Mouse (Mus musculus) midbrain, embryonic 16.5 days (tissue): ENCODE measurements at regions not wholly inside any gene's neighbourhood (a gene's known extent, or its start where the extent isn't known, plus 50 kb on each side); places are given as distances from the start of the nearest gene placed in this dataset.

Experiments used
- ATAC-seq: fragments of 200-750 bp; cut with Nextera tagmentation; 2 replicates; pipeline ENCODE4 v1.8.0; 2017; ENCODE audit warnings: moderate TSS enrichment
- H3K27ac ChIP-seq: fragments of 300-500 bp; sonication (generic); 2 replicates; pipeline ENCODE4 v1.5.1; 2014; ENCODE audit warnings: mild to moderate bottlenecking, low read length, mixed read lengths
- H3K27me3 ChIP-seq: fragments of 300-500 bp; sonication (generic); 2 replicates; pipeline ENCODE4 v1.6.1; 2014; ENCODE audit warnings: low read depth, low read length, mixed read lengths; ENCODE audit not compliant: control insufficient read depth, insufficient read depth
- H3K36me3 ChIP-seq: fragments of 300-500 bp; sonication (generic); 2 replicates; pipeline ENCODE4 v1.6.1; 2014; ENCODE audit warnings: mild to moderate bottlenecking, low read length, moderate library complexity, mixed read lengths; ENCODE audit not compliant: control insufficient read depth, insufficient read depth
- H3K4me1 ChIP-seq: fragments of 300-500 bp; sonication (generic); 2 replicates; pipeline ENCODE4 v1.6.1; 2014; ENCODE audit warnings: mild to moderate bottlenecking, low read length, mixed read lengths; ENCODE audit not compliant: control insufficient read depth, insufficient read depth
- H3K4me2 ChIP-seq: fragments of 300-500 bp; sonication (generic); 2 replicates; pipeline ENCODE4 v1.6.1; 2014; ENCODE audit warnings: mild to moderate bottlenecking, low read length, mixed read lengths
- H3K4me3 ChIP-seq: fragments of 300-500 bp; sonication (generic); 2 replicates; pipeline ENCODE4 v1.5.1; 2014; ENCODE audit warnings: low read depth, mild to moderate bottlenecking, low read length, moderate library complexity, mixed read lengths
- H3K9ac ChIP-seq: fragments of 300-500 bp; sonication (generic); 2 replicates; pipeline ENCODE4 v1.6.1; 2014; ENCODE audit warnings: low read depth, low read length, mixed read lengths
- H3K9me3 ChIP-seq: fragments of 300-500 bp; sonication (generic); replicated peaks from 2 replicates; pipeline ENCODE4 v1.6.1; 2014; ENCODE audit warnings: mild to moderate bottlenecking, low read length, mixed read lengths; ENCODE audit not compliant: control insufficient read depth, poor library complexity, severe bottlenecking
- WGBS: fragments of 180-500 bp; shearing (Covaris S2); extraction: QIAGEN DNeasy Blood & Tissue Kit; methylation state at CpG from one replicate; pipeline ENCODE4 v1.1.7; 2014; 5-methylcytosine and 5-hydroxymethylcytosine counted together

DNA sequence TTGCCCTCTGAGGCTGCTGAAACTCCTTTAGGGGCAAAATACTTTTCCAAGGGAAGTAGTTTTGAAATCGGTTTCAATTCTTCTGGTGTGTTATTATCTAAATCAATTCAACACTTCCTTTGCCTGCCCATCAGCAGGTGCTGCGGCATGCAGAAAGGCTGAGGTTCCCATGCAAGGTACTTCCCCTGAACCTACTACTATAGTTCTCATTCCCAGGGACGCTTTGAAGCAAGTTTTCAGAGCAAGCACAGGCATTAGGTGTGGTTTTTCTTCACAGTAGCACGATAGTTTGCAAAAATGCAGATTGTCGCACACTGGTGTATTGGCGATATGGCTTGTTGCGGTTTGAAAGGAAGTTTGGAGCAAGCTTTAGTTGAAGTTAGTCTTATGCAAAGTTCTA, 183.5 kb upstream of the Erbb4 start:
- H3K9ac ChIP-seq, result no peak overlapping the region
- H3K27me3 ChIP-seq, result no peaks in the 10 kb centered on the region
- no peaks in the 10 kb centered on the region for H3K9me3 ChIP-seq
- no peaks in the 10 kb centered on the region for H3K36me3 ChIP-seq
- 88% methylated on average over 7 of the region's 7 CpGs for WGBS
- no peak overlapping the region for H3K4me2 ChIP-seq
- H3K4me1 ChIP-seq, result no peaks in the 10 kb centered on the region
- no peak for ATAC-seq
- H3K4me3 ChIP-seq, result no peak overlapping the region
- no peak overlapping the region for H3K27ac ChIP-seq

DNA sequence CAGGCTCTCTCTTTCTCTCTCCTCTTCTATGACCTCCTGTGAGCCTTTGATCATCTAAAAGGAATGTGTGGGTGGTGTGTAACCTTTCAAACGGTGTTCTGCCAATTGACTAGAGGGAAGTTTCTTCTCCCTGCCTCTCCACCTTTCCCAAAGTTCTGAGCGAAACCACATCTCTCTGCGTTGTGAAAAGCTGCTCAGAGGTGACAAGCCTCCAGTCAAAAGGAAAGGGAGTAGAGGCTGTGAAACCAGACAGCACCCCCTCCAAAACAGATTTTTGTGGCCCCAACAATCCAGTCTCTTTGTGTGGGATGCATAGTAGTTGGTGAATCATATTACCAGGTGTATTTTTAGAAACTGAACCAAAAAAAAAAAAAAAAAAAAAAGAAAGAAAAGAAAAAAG, 178.5 kb upstream of the Erbb4 start:
- Histone ChIP-seq H3K36me3 (no peaks in the 10 kb centered on the region), H3K4me3 (no peak overlapping the region), H3K4me2 (no peak overlapping the region), H3K27ac (no peak overlapping the region), H3K4me1 (no peaks in the 10 kb centered on the region), H3K9me3 (no peaks in the 10 kb centered on the region), H3K9ac (no peak overlapping the region), H3K27me3 (no peaks in the 10 kb centered on the region)
- ATAC-seq, result no peak
- WGBS, result 50% methylated on average over 3 of the region's 3 CpGs

DNA sequence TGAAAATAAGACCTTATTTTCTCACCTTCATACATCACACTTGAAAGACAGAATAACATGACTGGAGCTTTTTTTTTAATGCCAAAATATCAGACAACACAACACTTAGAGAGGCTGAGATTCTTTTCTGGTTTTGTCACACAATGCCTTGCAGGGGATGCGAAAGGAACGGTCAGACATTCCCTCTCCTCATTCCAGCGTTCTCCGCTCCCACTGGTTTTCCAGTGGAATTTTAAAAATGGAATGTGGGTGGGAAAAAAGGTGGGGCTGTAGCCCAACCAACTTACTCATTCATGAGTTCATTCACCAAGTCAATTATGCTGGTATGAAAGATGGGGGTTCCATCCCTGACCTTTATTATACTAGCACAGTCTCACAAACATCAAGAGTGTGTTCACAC, 169.6 kb upstream of the Erbb4 start:
- H3K9ac ChIP-seq, result no peak overlapping the region
- no peaks in the 10 kb centered on the region for H3K4me1 ChIP-seq
- WGBS, result 85% methylated on average over 4 of the region's 4 CpGs
- no peak overlapping the region for H3K4me2 ChIP-seq
- H3K27me3 ChIP-seq, result no peaks in the 10 kb centered on the region
- H3K9me3 ChIP-seq, result no peaks in the 10 kb centered on the region
- ATAC-seq, result no peak
- H3K36me3 ChIP-seq, result no peaks in the 10 kb centered on the region
- H3K27ac ChIP-seq, result no peak overlapping the region
- no peak overlapping the region for H3K4me3 ChIP-seq

DNA sequence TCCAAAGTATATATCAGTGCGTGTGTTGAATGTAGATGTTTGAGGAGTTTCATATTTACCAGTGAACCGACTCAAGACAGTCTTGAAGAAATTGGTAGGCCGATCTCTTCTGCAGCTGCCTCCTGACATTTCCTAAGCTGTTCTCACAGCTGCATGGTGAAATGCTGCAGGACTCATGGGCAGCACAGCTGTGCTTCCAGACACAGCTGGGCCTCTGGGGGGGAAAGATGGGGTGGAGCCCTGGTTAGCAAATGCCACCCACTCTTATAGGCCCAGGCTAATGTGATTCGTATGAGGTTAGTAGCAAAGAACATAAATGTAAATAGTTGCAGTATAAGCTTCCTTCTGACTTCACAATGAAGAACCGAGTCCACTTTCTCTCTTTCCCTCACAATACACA, 139.8 kb upstream of the Erbb4 start:
- H3K27me3 ChIP-seq, result no peaks in the 10 kb centered on the region
- H3K9ac ChIP-seq, result no peak overlapping the region
- H3K27ac ChIP-seq, result no peak overlapping the region
- H3K4me2 ChIP-seq, result no peak overlapping the region
- ATAC-seq, result no peak
- H3K4me1 ChIP-seq, result no peaks in the 10 kb centered on the region
- H3K9me3 ChIP-seq, result no peaks in the 10 kb centered on the region
- 68% methylated on average over 5 of the region's 5 CpGs for WGBS
- no peaks in the 10 kb centered on the region for H3K36me3 ChIP-seq
- no peak overlapping the region for H3K4me3 ChIP-seq

DNA sequence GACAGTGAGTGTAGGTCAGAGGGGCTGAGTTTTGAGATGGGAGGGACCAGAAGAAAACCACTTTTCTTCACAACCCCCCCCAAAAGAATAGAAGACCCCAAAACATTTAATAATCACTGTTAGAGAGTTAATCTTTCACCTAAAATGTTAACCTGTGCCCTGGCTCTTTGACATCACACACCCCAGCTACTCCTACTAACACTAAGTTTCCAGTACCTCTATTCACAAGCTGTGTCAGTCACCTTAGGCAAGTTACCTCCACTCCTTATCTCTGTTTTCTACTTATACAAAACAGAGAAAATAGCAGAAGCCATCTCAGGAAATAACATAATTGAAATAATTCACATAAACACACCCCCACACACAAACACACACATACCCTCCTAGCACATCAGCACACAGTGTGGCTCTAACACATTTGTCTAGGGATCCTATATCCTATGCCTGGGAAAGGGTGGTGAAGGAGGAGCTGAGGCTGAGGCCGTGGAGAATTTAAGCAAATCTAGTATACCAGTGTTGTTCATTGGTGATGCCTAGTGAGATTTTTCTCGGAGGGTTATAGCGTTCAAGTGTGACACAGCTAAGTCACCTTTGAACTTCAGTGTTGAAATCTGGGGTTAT, 134.5 kb upstream of the Erbb4 start:
- Histone ChIP-seq H3K27me3 (no peaks in the 10 kb centered on the region), H3K36me3 (no peaks in the 10 kb centered on the region), H3K4me3 (peak overlapping the region; percentile 36), H3K27ac (peak overlapping the region; percentile 10; the same call in 1 of the 2 replicates), H3K4me2 (peak overlapping the region; percentile 53), H3K9ac (peak overlapping the region; percentile 50; the same call in 1 of the 2 replicates), H3K4me1 (no peaks in the 10 kb centered on the region), H3K9me3 (no peaks in the 10 kb centered on the region)
- WGBS, result 76% methylated on average over 3 of the region's 3 CpGs
- ATAC-seq, result peak; percentile 60; the same call in 1 of the 2 replicates

DNA sequence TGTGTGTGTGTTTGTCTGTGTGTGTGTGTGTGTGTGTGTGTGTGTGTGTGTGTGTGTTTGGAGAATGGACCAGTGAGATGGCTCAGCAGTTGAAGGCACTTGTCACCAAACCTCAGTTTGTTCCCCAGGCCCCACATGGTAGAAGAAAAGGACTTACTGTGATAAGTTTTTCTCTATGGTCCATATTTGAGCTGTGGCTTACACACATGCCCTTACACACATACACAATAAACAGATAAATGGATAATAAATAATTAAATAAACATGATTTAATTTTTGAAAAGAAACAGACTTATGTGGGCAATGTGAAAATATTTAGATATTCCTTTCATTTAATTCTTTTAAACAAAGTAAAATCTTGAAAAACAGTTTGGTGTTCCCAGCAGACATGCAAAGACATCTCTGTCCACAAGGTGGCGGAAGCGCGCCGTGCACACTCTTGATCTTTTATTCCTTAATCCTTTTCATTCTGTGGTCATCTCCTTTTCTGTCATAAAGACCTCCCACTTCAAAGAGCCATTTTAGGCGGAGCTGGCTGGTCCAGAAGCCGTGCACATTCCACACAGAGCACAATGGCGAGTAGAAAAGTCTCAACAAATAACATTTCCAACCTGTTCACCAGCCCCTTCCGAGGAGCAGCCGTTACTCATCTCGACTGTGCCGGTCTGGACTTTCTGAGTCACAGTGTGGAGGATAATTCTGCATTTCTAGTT, 133.8 kb upstream of the Erbb4 start:
- WGBS, result under 1% methylated on average over 11 of the region's 11 CpGs
- Histone ChIP-seq H3K4me1 (no peaks in the 10 kb centered on the region), H3K9me3 (no peaks in the 10 kb centered on the region), H3K36me3 (no peaks in the 10 kb centered on the region), H3K27ac (peak overlapping the region; percentile 10; the same call in 1 of the 2 replicates), H3K4me3 (peak overlapping the region; percentile 36), H3K9ac (peak overlapping the region; percentile 50; the same call in 1 of the 2 replicates), H3K27me3 (no peaks in the 10 kb centered on the region), H3K4me2 (peak overlapping the region; percentile 53)
- peak; percentile 92 for ATAC-seq

DNA sequence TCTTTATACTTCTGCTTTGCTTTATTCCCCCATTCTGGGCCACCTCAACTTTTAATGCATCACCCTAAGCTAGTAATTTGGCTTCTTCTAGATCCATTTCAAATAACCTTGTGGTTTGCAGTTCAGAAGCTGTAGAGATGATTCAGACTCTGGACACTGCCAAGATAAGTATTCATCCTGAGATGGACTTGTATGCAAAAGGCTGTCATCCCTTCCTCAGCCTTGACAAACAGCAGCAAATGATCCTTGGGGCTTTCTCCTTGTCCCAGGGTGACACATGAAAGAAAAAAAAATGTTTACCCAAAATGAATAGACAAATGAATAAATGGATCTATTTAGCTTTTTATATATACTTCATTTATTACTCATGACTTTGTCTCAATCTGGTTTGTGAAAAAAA, 120.0 kb upstream of the Erbb4 start:
- no peaks in the 10 kb centered on the region for H3K36me3 ChIP-seq
- no peaks in the 10 kb centered on the region for H3K9me3 ChIP-seq
- no peaks in the 10 kb centered on the region for H3K4me1 ChIP-seq
- no peaks in the 10 kb centered on the region for H3K27me3 ChIP-seq
- no peak overlapping the region for H3K4me3 ChIP-seq
- H3K27ac ChIP-seq, result no peak overlapping the region
- no peak overlapping the region for H3K9ac ChIP-seq
- no peak overlapping the region for H3K4me2 ChIP-seq
- no peak for ATAC-seq

DNA sequence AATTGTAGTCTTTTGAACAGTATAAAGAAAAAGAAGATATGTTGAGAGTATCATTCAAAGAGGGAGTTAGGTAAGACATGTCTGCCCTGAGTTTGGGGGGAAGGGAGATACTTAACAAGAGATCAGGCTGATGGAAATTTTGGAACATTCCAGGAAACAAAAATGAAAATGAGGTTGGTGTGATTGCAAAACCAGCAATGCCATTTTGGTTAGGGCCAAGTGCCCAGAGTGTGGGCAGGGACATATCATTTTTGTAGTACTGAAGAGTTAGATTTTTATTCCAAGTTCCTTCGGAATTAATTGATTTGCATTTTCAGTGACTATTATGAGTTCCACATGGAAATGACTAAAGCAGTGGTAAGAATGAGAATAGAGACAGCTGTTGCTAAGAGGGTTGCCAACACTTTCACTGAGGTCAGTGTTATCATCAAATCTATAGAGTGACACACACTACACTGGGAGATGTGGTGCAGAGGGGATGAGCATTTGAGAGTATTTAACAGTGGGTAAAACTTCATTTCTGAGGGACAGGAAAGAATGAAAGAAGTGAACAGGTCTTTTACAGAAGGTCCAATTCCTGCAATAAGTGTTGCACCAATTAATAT, 105.1 kb upstream of the Erbb4 start:
- no peak overlapping the region for H3K9ac ChIP-seq
- H3K27me3 ChIP-seq, result no peaks in the 10 kb centered on the region
- H3K36me3 ChIP-seq, result no peaks in the 10 kb centered on the region
- H3K27ac ChIP-seq, result no peak overlapping the region
- H3K4me3 ChIP-seq, result no peak overlapping the region
- H3K4me1 ChIP-seq, result no peaks in the 10 kb centered on the region
- no peak overlapping the region for H3K4me2 ChIP-seq
- no peaks in the 10 kb centered on the region for H3K9me3 ChIP-seq
- no peak for ATAC-seq
- 89% methylated on average over 1 of the region's 1 CpGs for WGBS

DNA sequence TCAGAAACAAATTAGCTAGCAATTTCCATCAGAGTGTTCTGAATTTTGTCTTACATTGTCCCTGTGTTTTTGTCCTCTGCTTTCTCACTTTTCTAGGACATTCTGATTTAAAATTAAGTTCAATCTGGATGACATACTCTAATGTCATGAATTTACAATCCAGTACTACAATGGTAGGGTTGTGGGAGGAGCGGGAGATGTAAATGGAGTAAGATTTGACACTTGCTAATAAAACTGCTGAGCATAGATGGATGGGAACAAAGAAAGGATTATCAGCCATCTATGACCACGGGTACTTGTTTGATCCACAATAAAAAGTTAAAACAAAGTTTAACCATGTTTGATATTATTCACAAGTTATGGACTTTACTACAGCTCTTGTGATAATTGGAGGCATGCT, 94.9 kb upstream of the Erbb4 start:
- H3K36me3 ChIP-seq, result no peaks in the 10 kb centered on the region
- ATAC-seq, result no peak
- no peaks in the 10 kb centered on the region for H3K9me3 ChIP-seq

More for the DNA sequence above, 94.9 kb upstream of the Erbb4 start:
- Histone ChIP-seq H3K4me2 (no peak overlapping the region), H3K9ac (no peak overlapping the region), H3K27me3 (no peaks in the 10 kb centered on the region), H3K4me1 (no peaks in the 10 kb centered on the region), H3K4me3 (no peak overlapping the region), H3K27ac (no peak overlapping the region)
- 34% methylated on average over 2 of the region's 2 CpGs for WGBS
